Comparison of ENCODE assay signal across 26 mouse cellular contexts in genomic region chr5:102520506-102520905, GRCm38 (mm10). TPM values are rescaled to one million over a fixed set of nuclear protein-coding genes. Genes with fewer than 3 reads are reported as not detected.
DNase-seq lines count a peak whose midpoint lies in the region; ATAC-seq lines count a peak whose summit lies in the region.
"Had no signal": no experiment of that assay in that cellular context is flagged by ENCODE, and none has a peak within 500 bp of the region (broad histone marks: within the 10 kb centered on the region; RNA-seq: fewer than 3 reads in every experiment).

No protein-coding gene starts in this region.

- no peaks in the 10 kb centered on the region for H3K27me3 ChIP-seq in forebrain, embryonic 12.5 days
- H3K27me3 ChIP-seq: embryonic facial prominence, embryonic 12.5 days; forebrain, embryonic 13.5 days; heart, embryonic 13.5 days; hindbrain, embryonic 12.5 days had no signal

- no peaks in the 10 kb centered on the region for H3K9me3 ChIP-seq in forebrain, embryonic 12.5 days
- H3K9me3 ChIP-seq: embryonic facial prominence, embryonic 12.5 days; forebrain, embryonic 13.5 days; hindbrain, embryonic 12.5 days had no signal

- ATAC-seq in granulocyte monocyte progenitor cell, adult 5-6 weeks (replicated peaks; ENCODE audit: poor library complexity, severe bottlenecking), result no peak
- no peak for ATAC-seq in megakaryocyte-erythroid progenitor cell, adult 5-6 weeks (replicated peaks; ENCODE audit: low FRiP score, low TSS enrichment, poor library complexity, severe bottlenecking)
- no peak for ATAC-seq in forebrain, embryonic 12.5 days (ENCODE audit: low FRiP score)
- ATAC-seq: forebrain, embryonic 13.5 days; forebrain, postnatal 0 days; hindbrain, embryonic 16.5 days; inflammation-experienced regulatory T-cells, adult 6 months; intestine, postnatal 0 days had no signal

- H3K4me1 ChIP-seq in forebrain, embryonic 12.5 days, result peaks cover under 1% of the 10 kb centered on the region; the same call in 1 of the 2 replicates
- H3K4me1 ChIP-seq: embryonic facial prominence, embryonic 12.5 days; forebrain, embryonic 13.5 days; heart, embryonic 13.5 days had no signal

- WGBS in macrophage (ENCODE audit: missing documents), result 42% methylated on average over 1 of the region's 1 CpGs
- WGBS in forebrain, embryonic 12.5 days, result 92% methylated on average over 1 of the region's 1 CpGs

- H3K9ac ChIP-seq in forebrain, embryonic 12.5 days, result no peak overlapping the region
- H3K9ac ChIP-seq: embryonic facial prominence, embryonic 12.5 days; forebrain, embryonic 13.5 days; forebrain, postnatal 0 days; heart, embryonic 13.5 days; hindbrain, embryonic 12.5 days had no signal

- DNase-seq in 3134 (ENCODE audit: extremely low read depth, insufficient read length, low spot score), result peak; percentile 50
- DNase-seq in B cell, adult 2 months, result peak; percentile 22 to 31
- peak; percentile 43 for DNase-seq in NIH3T3 (ENCODE audit: low read depth)
- no peak for DNase-seq in gastrocnemius, postnatal 36 days
- DNase-seq: adrenal gland, adult 8-10 months; adrenal gland, postnatal 36 days; cerebellum, adult 11 months; cerebellum, adult 8-10 months; cerebellum, postnatal 14 days; forebrain, postnatal 0 days; gastrocnemius, adult 2 months; gastrocnemius, postnatal 25 days; heart, postnatal 10 days; heart, postnatal 4 days; kidney, adult 8-10 months had no signal

- H3K79me2 ChIP-seq in macrophage (ENCODE audit: inconsistent target), result no peaks in the 10 kb centered on the region; the same call in 1 of the 2 replicates

- peak overlapping the region; percentile 61 for H3K27ac ChIP-seq in macrophage
- H3K27ac ChIP-seq in forebrain, embryonic 12.5 days, result no peak overlapping the region
- H3K27ac ChIP-seq: embryonic facial prominence, embryonic 12.5 days; forebrain, embryonic 13.5 days; gastrocnemius, adult 2 months; heart, embryonic 13.5 days; hindbrain, embryonic 12.5 days had no signal

- H3K4me3 ChIP-seq in macrophage (ENCODE audit: inconsistent target), result no peak overlapping the region
- H3K4me3 ChIP-seq in forebrain, embryonic 12.5 days (replicated peaks), result no peak overlapping the region
- H3K4me3 ChIP-seq: embryonic facial prominence, embryonic 12.5 days; forebrain, embryonic 13.5 days; gastrocnemius, adult 2 months; heart, embryonic 13.5 days; hindbrain, embryonic 12.5 days had no signal

- H3K4me2 ChIP-seq in forebrain, embryonic 12.5 days, result no peak overlapping the region
- H3K4me2 ChIP-seq: embryonic facial prominence, embryonic 12.5 days; forebrain, embryonic 13.5 days; heart, embryonic 13.5 days; hindbrain, embryonic 12.5 days had no signal

- H3K36me3 ChIP-seq in macrophage (ENCODE audit: inconsistent target), result no peaks in the 10 kb centered on the region
- no peaks in the 10 kb centered on the region for H3K36me3 ChIP-seq in forebrain, embryonic 12.5 days (replicated peaks)
- H3K36me3 ChIP-seq: embryonic facial prominence, embryonic 12.5 days; heart, embryonic 13.5 days; hindbrain, embryonic 12.5 days had no signal

- intact Hi-C loops in gastrocnemius, postnatal 36 days (cut with DNase I), result no loop called here

RNA-seq across cellular contexts. Expression of gene Arhgap24, which starts 39.3 kb away (rescaled TPM):
- 100 to 1,000 TPM in 1 of 26 experiments, 10 to 100 TPM in 25; 35.8 to 104 (median 61.4) TPM for total RNA-seq in macrophage (2018; cell fraction: chromatin; rRNA removed)
- 10 to 100 TPM; 10.4 to 21.1 (median 16.8) TPM for total RNA-seq in macrophage (2018; cell fraction: cytosol; rRNA removed)
- 10 to 100 TPM; 25.9 to 99.4 (median 49.8) TPM for total RNA-seq in macrophage (2018; cell fraction: nucleus; rRNA removed)
- 9.2 to 16.8 TPM (median 15.2 TPM) in 3 replicates for polyA plus RNA-seq in macrophage (2018)
- total RNA-seq in granulocyte monocyte progenitor cell, adult 5-6 weeks (2014; fragmentation: Nextera tagmentation), result 3.2 and 3.8 TPM in 2 replicates
- 1.8 and 1.9 TPM in 2 replicates for total RNA-seq in granulocyte monocyte progenitor cell, adult 5-6 weeks (2017)
- not detected in 2 replicates for total RNA-seq in megakaryocyte-erythroid progenitor cell, adult 5-6 weeks (2014; fragmentation: Nextera tagmentation)
- not detected in 2 replicates for total RNA-seq in megakaryocyte-erythroid progenitor cell, adult 5-6 weeks (2017)
- 10 to 100 TPM; 17.6 to 18.5 TPM for total RNA-seq in gastrocnemius, postnatal 36 days (2021)
- 3.0 and 4.1 TPM in 2 replicates for polyA plus RNA-seq in forebrain, embryonic 12.5 days (2016; fragmentation: Nextera tagmentation; extraction: Ambion mirVana)

Comparison
In these comparisons a context has a peak if more than half of its experiments do, and no peak if none do; other contexts are left out.
1. DNase-seq: peak in 3134 (single experiment), B cell, adult 2 months (2 of 2) and NIH3T3 (single experiment); none in gastrocnemius, postnatal 36 days (0 of 2).